Mouse (Mus musculus) olfactory bulb, adult 2 months (tissue): ENCODE measurements around the gene Ap2s1.
"Not testable (repeated sequence)": the region's sequence is repeated elsewhere in the genome, so short reads cannot be mapped to it uniquely, and the experiment has no call there.

Experiments used
- CTCF ChIP-seq: fragments of 200-500 bp; IDR thresholded peaks from 2 replicates; pipeline ENCODE4 v1.5.1; 2012; ENCODE audit warnings: low read depth, mild to moderate bottlenecking, low read length, moderate library complexity; ENCODE audit not compliant: insufficient read depth
- POLR2A ChIP-seq: fragments of 200-500 bp; IDR thresholded peaks from 2 replicates; pipeline ENCODE4 v1.6.1; 2012; ENCODE audit warnings: mild to moderate bottlenecking, low read depth, low read length, moderate library complexity; ENCODE audit not compliant: insufficient read depth

DNA sequence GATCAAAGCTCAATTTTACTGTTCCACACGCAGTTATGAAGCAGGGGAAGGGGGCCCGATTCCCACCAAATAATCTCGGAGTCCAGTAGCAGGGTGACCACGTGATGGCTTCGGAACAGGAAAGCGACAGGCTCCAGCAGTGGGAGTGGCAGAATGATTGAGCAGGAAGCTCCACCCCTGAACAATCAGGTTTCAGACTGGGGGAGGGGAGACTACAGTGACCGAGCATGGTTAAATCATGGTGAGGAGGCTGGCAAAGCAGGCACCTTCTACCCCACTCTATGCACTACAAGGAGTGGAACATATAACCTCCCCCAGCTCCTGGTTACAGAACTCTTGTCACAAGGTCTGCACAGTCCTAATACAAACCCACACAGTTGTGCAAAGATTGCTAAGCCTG, 8.6 kb upstream of the Ap2s1 start:
- TF ChIP-seq CTCF, POLR2A: not testable (repeated sequence)
